Mouse (Mus musculus) limb, embryonic 13.5 days (tissue): ENCODE results near the gene Fras1. TPM values are rescaled to one million over a fixed set of nuclear protein-coding genes. Genes with fewer than 3 reads are reported as not detected.

Experiments
- ATAC-seq: fragments of 200-750 bp; cut with Nextera tagmentation; 2 replicates; pipeline ENCODE4 v1.8.0; 2017; ENCODE audit warnings: low read depth, moderate number of reproducible peaks, moderate TSS enrichment; ENCODE audit not compliant: low FRiP score
- H3K27ac ChIP-seq: fragments of 300-500 bp; sonication (generic); 2 replicates; pipeline ENCODE4 v1.5.1; 2015; ENCODE audit warnings: inconsistent platforms, mild to moderate bottlenecking, moderate library complexity
- H3K27me3 ChIP-seq: fragments of 300-500 bp; sonication (generic); 2 replicates; pipeline ENCODE4 v1.6.1; 2015; ENCODE audit warnings: mild to moderate bottlenecking, inconsistent platforms
- H3K36me3 ChIP-seq: fragments of 300-500 bp; sonication (generic); 2 replicates; pipeline ENCODE4 v1.6.1; 2015; ENCODE audit warnings: inconsistent platforms, mild to moderate bottlenecking, moderate library complexity
- H3K4me1 ChIP-seq: fragments of 300-500 bp; sonication (generic); 2 replicates; pipeline ENCODE4 v1.6.1; 2015; ENCODE audit warnings: inconsistent platforms
- H3K4me2 ChIP-seq: fragments of 300-500 bp; sonication (generic); replicated peaks from 2 replicates; pipeline ENCODE4 v1.6.1; 2015; ENCODE audit warnings: inconsistent platforms, mild to moderate bottlenecking, moderate library complexity
- H3K4me3 ChIP-seq: fragments of 300-500 bp; sonication (generic); 2 replicates; pipeline ENCODE4 v1.5.1; 2015; ENCODE audit warnings: moderate library complexity, mild to moderate bottlenecking, inconsistent platforms
- H3K9ac ChIP-seq: fragments of 300-500 bp; sonication (generic); 2 replicates; pipeline ENCODE4 v1.6.1; 2015; ENCODE audit warnings: mild to moderate bottlenecking, inconsistent platforms
- H3K9me3 ChIP-seq: fragments of 300-500 bp; sonication (generic); 2 replicates; pipeline ENCODE4 v1.6.1; 2016; ENCODE audit warnings: inconsistent platforms
- WGBS: fragments of 180-500 bp; shearing (Covaris S2); methylation state at CpG from one replicate; pipeline ENCODE4 v1.1.7; 2015; 5-methylcytosine and 5-hydroxymethylcytosine counted together
- polyA plus RNA-seq: library from polyadenylated mRNA; unstranded; fragments of >200 nt; fragmentation: Nextera tagmentation; extraction: Ambion mirVana; gene quantifications from 2 replicates; pipeline ENCODE4 v1.2.1, GENCODE M21; 2015

Gene Fras1
- polyA plus RNA-seq, 1 experiment from 2014 or later, result 21.8 TPM

DNA sequence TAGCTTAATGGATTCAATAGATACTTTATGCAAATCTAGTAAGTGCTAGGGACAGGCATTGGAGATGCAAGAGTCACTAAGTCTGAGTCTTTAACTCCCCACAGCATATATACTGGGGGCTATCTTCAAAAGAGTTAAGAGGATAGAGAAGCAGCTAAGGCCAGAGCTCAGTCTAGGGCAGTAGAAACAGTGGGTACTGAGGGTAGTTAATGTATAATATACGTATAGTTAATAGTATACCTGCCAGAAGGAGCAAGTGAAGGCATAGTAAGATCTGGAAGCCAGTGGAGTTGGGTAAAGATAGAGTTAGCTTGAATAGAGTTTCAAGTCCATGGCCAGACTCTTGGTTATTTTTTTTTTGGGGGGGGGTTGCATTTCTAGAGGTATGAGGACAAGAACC is 128.6 kb downstream of the Fras1 start:
- Histone ChIP-seq H3K4me3 (no peak overlapping the region), H3K27me3 (no peaks in the 10 kb centered on the region), H3K9me3 (no peaks in the 10 kb centered on the region), H3K27ac (no peak overlapping the region), H3K36me3 (no peaks in the 10 kb centered on the region), H3K4me2 (no peak overlapping the region), H3K9ac (no peak overlapping the region), H3K4me1 (no peaks in the 10 kb centered on the region)
- 89% methylated on average over 1 of the region's 1 CpGs for WGBS
- ATAC-seq, result no peak

DNA sequence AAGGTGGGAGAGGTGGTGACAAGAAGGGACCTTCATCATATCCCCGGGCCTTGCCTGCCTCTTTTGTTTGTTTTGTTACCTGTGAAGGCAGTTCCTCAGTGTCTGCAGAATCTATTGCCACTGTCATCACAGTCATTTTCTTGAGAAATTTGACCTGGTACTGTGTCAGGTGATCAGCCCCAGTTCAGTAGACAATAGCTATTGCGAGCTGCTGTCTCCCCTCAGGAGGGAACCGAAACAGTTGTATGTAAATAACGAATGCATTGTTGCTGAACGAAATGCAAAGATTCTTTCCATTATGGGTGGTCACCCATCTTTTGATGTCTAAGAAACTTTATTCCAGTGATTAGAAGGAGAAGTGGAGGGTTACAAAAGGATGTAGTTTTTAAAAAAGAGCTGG is 137.2 kb downstream of the Fras1 start:
- no peaks in the 10 kb centered on the region for H3K9me3 ChIP-seq
- H3K36me3 ChIP-seq, result no peaks in the 10 kb centered on the region
- peaks cover 5% of the 10 kb centered on the region; the same call in 1 of the 2 replicates for H3K4me1 ChIP-seq
- 86% methylated on average over 5 of the region's 5 CpGs for WGBS
- no peak overlapping the region for H3K9ac ChIP-seq
- no peak overlapping the region for H3K4me2 ChIP-seq
- H3K27ac ChIP-seq, result no peak overlapping the region
- ATAC-seq, result no peak
- no peak overlapping the region for H3K4me3 ChIP-seq
- H3K27me3 ChIP-seq, result 0 out of 2 replicates have a peak, but pooled peaks cover 2% of the 10 kb centered on the region

DNA sequence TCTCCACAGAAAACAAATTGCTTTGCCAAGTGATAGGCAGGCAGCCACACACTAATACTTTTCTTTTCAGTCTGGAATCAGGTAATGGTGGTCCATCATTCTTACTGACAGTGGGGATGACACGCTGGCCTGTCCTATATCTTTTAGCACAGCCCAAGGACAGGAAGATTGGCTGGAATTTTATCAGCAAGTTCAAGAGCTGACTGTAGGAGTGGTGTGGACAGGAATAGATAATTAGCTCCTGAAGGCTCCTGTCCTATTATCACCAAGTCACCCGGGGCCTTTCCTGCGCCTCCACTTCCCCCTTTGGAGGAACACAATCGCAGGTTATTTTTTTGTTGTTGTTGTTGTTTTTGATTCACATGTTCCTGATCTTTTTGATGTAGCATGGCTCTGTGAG is 139.6 kb downstream of the Fras1 start:
- Histone ChIP-seq H3K4me1 (peaks cover 9% of the 10 kb centered on the region; the same call in 1 of the 2 replicates), H3K4me2 (no peak overlapping the region), H3K9ac (no peak overlapping the region), H3K9me3 (0 out of 2 replicates have a peak, but pooled peaks cover 4% of the 10 kb centered on the region), H3K27ac (no peak overlapping the region), H3K27me3 (0 out of 2 replicates have a peak, but pooled peaks cover 2% of the 10 kb centered on the region), H3K4me3 (no peak overlapping the region), H3K36me3 (no peaks in the 10 kb centered on the region)
- 83% methylated on average over 4 of the region's 4 CpGs for WGBS
- ATAC-seq, result no peak

DNA sequence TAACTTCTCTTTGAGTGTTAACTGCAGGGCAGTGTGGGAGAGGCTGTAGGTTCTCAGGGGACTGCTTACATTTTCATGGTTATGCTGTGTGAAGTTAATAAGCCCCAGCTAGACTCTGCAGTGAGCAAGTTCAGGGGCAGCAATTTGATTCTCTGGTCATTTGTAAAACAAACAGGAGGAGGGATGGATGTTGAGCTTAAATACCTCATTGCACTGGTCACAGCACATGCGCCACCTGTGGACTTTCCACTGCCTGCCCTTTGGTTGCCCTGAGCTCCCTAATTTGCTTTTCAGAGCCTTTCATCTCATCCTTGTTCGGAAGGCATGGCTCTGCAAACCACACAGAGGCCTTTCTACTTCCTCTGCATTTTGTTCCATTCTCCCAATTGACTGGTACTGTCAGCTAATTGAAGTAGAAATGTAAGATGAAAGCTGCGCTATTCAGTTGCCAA is 142.1 kb downstream of the Fras1 start:
- peaks cover 9% of the 10 kb centered on the region; the same call in 1 of the 2 replicates for H3K4me1 ChIP-seq
- no peaks in the 10 kb centered on the region for H3K36me3 ChIP-seq
- H3K27me3 ChIP-seq, result peaks cover 18% of the 10 kb centered on the region
- 0 out of 2 replicates have a peak, but pooled peaks cover 4% of the 10 kb centered on the region for H3K9me3 ChIP-seq
- H3K27ac ChIP-seq, result no peak overlapping the region
- H3K4me3 ChIP-seq, result no peak overlapping the region
- no peak for ATAC-seq
- no peak overlapping the region for H3K4me2 ChIP-seq
- no peak overlapping the region for H3K9ac ChIP-seq
- WGBS, result 55% methylated on average over 3 of the region's 3 CpGs

DNA sequence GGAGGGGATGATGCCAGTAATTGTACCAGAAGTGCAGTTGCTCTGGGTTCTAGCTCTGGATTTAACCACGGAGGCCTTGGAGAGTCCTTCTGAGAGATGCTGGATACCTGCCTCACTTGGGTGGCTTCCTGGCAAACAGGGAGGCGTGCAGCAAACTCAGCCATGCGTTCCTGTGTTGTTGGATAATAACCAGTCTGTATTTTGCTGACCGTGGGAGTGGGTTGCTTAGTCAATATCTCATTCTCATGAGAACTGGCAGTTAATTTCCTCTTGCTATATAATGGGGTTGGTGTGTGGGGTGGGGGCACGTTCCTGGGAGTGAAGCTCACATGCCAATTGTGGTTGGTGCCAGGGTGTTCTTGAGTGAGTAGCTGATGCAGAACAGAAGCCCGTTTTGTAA is 142.6 kb downstream of the Fras1 start:
- Histone ChIP-seq H3K36me3 (no peaks in the 10 kb centered on the region), H3K4me1 (peaks cover 9% of the 10 kb centered on the region; the same call in 1 of the 2 replicates), H3K27ac (no peak overlapping the region), H3K9me3 (0 out of 2 replicates have a peak, but pooled peaks cover 4% of the 10 kb centered on the region), H3K9ac (no peak overlapping the region), H3K4me2 (no peak overlapping the region), H3K27me3 (peaks cover 21% of the 10 kb centered on the region), H3K4me3 (no peak overlapping the region)
- ATAC-seq, result no peak
- 62% methylated on average over 6 of the region's 6 CpGs for WGBS

DNA sequence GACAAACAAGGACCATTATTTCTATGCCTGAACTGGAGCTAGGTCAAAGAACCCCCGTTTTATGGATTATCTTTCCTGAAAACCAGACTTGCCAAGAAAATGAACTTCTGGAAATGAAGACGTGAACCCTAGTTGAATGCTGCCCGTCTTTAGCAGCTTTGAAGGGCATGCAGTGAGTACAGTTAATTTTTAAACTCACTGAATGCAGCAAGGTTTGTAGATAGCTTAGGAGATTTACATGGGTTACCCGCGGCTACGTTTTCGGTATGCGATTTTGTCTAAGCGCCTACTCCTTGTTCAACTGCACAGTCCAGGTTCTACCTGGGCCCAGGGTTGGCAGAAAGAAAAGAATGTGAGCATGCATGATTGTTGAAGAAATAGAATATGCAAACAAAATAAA is 147.8 kb downstream of the Fras1 start:
- Histone ChIP-seq H3K4me2 (no peak overlapping the region), H3K36me3 (no peaks in the 10 kb centered on the region), H3K27me3 (peaks cover 30% of the 10 kb centered on the region), H3K4me3 (no peak overlapping the region), H3K9me3 (0 out of 2 replicates have a peak, but pooled peaks cover 4% of the 10 kb centered on the region), H3K9ac (no peak overlapping the region), H3K27ac (no peak overlapping the region), H3K4me1 (no peaks in the 10 kb centered on the region)
- no peak for ATAC-seq
- 89% methylated on average over 9 of the region's 9 CpGs for WGBS

DNA sequence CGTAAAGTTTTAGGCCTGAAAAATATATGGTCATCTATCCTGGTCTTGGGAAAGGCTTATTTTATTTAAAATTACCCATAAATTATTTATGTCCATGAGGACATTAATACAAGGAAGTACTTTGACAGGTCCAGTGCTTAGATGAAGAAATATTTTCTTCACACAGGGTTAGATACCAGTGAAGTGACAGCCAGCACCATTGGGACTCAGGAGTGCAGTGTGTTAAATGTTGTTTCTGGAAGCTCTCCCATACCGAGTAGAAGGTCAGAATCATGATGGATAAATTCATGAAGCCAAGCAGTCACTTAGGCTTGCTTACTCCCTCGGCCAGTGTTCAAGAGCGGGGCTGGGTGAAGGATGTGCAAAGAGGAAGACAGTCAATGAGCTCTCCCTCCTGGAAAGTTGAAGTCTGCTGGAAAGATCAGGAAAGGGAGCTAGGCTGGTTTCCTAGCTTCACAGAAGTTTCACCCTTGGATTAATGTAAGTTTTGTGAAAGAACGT is 149.2 kb downstream of the Fras1 start:
- no peaks in the 10 kb centered on the region for H3K36me3 ChIP-seq
- no peaks in the 10 kb centered on the region for H3K9me3 ChIP-seq
- 58% methylated on average over 5 of the region's 5 CpGs for WGBS
- H3K9ac ChIP-seq, result no peak overlapping the region
- H3K4me3 ChIP-seq, result no peak overlapping the region
- H3K27me3 ChIP-seq, result peaks cover 36% of the 10 kb centered on the region
- H3K4me1 ChIP-seq, result no peaks in the 10 kb centered on the region
- H3K4me2 ChIP-seq, result no peak overlapping the region
- no peak overlapping the region for H3K27ac ChIP-seq
- peak; percentile 69 for ATAC-seq

DNA sequence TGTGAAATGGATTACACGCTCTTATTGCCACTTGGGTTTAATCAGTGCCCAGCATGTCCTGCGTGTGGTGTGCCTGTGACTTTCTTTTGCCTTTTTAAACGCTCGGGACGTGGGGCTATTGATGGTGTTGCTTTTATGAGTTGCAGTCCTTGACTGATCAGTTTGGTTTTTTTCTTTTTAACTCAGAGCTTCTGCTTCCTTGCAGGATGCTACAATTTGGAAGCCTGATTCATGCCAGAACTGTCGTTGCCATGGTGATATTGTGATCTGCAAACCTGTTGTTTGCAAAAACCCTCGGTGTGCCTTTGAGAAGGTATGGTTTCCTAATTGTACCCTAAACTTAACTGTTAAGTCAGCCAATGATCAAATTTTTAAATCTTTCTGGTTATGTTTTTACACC is 154.5 kb downstream of the Fras1 start:
- Histone ChIP-seq H3K36me3 (no peaks in the 10 kb centered on the region), H3K27ac (no peak overlapping the region), H3K4me3 (no peak overlapping the region), H3K9ac (no peak overlapping the region), H3K9me3 (no peaks in the 10 kb centered on the region), H3K27me3 (peaks cover 18% of the 10 kb centered on the region), H3K4me1 (no peaks in the 10 kb centered on the region), H3K4me2 (no peak overlapping the region)
- whole genome bisulfite sequencing, result 64% methylated on average over 7 of the region's 7 CpGs
- no peak for ATAC-seq

DNA sequence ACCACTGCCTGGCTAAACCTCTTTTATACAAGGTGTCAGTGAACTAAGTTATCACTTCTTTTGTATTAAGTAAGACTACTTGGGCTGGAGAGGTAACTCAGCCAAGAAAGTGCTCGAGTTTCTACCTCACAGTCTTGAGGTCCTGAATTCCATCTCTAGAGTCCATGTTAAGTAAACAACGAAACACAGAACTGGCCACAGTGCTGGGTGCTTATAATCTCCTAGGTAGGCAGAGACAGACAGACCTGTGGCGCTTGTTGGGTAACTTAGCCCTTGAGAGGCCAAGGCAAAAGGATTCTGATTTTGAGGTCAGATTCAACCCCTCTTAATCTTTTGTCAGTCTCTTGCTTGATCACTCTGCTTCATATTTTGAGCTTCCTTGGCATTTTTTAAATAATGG is 156.8 kb downstream of the Fras1 start:
- Histone ChIP-seq H3K4me3 (no peak overlapping the region), H3K36me3 (no peaks in the 10 kb centered on the region), H3K4me2 (no peak overlapping the region), H3K4me1 (no peaks in the 10 kb centered on the region), H3K9ac (no peak overlapping the region), H3K27ac (no peak overlapping the region), H3K27me3 (peaks cover 11% of the 10 kb centered on the region), H3K9me3 (no peaks in the 10 kb centered on the region)
- no peak for ATAC-seq
- 88% methylated on average over 3 of the region's 3 CpGs for WGBS

DNA sequence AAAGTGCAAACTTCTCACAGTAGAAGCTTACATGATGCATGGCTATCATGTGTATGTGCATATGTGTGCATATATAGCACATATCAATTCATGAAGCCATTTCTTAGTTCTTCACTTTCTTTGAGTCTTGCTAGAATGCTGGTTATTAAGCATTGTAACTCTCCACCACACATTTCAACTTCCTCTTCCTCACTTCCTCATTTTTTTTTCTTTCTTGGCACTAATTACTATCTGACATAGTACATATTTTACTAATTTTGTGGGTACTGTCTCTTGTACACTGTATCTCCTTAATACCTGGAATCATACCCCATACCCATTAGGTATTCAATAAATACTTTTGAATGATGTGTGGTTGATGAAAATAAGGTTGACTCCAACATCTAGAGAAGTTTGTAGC is 158.2 kb downstream of the Fras1 start:
- H3K27ac ChIP-seq, result no peak overlapping the region
- no peaks in the 10 kb centered on the region for H3K36me3 ChIP-seq
- H3K4me3 ChIP-seq, result no peak overlapping the region
- H3K4me2 ChIP-seq, result no peak overlapping the region
- H3K9me3 ChIP-seq, result no peaks in the 10 kb centered on the region
- peaks cover 5% of the 10 kb centered on the region; the same call in 1 of the 2 replicates for H3K27me3 ChIP-seq
- ATAC-seq, result no peak
- no peak overlapping the region for H3K9ac ChIP-seq
- H3K4me1 ChIP-seq, result no peaks in the 10 kb centered on the region

DNA sequence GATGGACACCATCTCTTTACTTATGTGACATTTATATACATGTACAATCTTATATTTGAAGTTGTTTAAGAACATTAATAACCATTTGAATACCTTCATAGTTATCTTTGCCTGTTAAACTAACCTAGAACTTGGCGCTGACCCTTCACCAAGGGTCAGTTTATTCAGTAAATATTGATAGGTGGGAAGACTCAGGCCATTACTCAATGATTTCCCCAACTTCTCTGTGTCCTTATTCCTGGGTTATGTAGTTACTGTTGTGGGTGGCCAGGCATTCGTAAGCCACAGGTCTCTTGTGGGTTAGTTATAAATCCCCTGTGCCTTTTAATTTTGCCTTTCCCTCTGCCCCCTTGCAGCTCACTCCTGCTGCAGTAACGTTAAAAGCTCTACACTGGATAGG is 162.8 kb downstream of the Fras1 start:
- H3K9ac ChIP-seq, result no peak overlapping the region
- no peak overlapping the region for H3K4me2 ChIP-seq
- no peak overlapping the region for H3K4me3 ChIP-seq
- H3K27me3 ChIP-seq, result no peaks in the 10 kb centered on the region
- H3K27ac ChIP-seq, result no peak overlapping the region
- WGBS, result 66% methylated on average over 3 of the region's 3 CpGs
- no peak for ATAC-seq
- no peaks in the 10 kb centered on the region for H3K36me3 ChIP-seq
- H3K9me3 ChIP-seq, result no peaks in the 10 kb centered on the region
- no peaks in the 10 kb centered on the region for H3K4me1 ChIP-seq

DNA sequence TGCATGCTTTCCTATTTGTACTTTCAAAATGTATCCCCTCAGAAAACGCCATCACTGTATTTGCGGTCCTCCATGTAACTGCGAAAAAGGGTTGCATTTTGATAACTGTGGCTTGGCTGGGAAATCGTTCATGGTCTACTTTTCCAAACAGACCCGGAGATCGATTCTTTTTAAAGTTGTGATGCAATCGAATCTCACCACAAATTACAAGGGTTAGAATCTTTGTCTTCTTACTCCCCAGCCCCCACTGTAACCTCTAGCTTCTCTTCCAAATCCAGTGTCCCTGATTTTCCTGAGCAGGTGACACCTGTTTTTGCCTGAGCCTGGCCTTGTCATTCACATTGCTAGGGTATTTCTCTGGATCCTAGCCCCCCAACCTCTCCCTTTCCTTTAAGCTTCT is 163.2 kb downstream of the Fras1 start:
- no peak overlapping the region for H3K27ac ChIP-seq
- WGBS, result 82% methylated on average over 7 of the region's 7 CpGs
- ATAC-seq, result no peak

DNA sequence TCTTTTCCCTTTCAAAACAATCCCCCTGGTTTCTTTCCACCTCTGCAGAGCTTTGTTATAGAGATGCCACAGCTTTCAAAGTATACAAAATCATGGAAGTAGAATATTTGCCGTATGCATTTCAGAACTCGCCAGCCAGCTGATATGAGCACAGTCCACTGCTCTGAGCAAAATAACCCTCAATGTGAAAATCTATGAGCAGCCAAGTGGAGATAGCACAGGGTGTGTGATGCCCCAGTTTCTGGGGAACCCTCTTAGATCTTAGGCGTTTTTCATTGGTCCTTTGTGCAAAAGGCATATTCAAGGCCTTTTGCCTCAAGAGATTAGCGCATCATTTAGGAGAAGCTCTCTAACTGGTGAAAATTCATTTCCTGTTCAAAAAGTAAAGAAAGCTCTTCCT is 170.4 kb downstream of the Fras1 start:
- H3K9ac ChIP-seq, result no peak overlapping the region
- WGBS, result 89% methylated on average over 4 of the region's 4 CpGs
- H3K9me3 ChIP-seq, result no peaks in the 10 kb centered on the region
- H3K27me3 ChIP-seq, result no peaks in the 10 kb centered on the region
- no peaks in the 10 kb centered on the region for H3K36me3 ChIP-seq
- no peak for ATAC-seq
- no peak overlapping the region for H3K27ac ChIP-seq
- H3K4me3 ChIP-seq, result no peak overlapping the region
- H3K4me1 ChIP-seq, result no peaks in the 10 kb centered on the region
- H3K4me2 ChIP-seq, result no peak overlapping the region

More for the DNA sequence above, 163.2 kb downstream of the Fras1 start:
- Histone ChIP-seq H3K4me1 (no peaks in the 10 kb centered on the region), H3K27me3 (no peaks in the 10 kb centered on the region), H3K36me3 (no peaks in the 10 kb centered on the region), H3K9ac (no peak overlapping the region), H3K9me3 (no peaks in the 10 kb centered on the region), H3K4me2 (no peak overlapping the region), H3K4me3 (no peak overlapping the region)
